Mouse (Mus musculus) thymus, adult 2 months (tissue): ENCODE results near the gene Rab3il1. TPM values are rescaled to one million over a fixed set of nuclear protein-coding genes. Genes with fewer than 3 reads are reported as not detected.

Experiments
- DNase-seq: peaks from one replicate; pipeline ENCODE4 v3.0.0; 2021
- H3K27ac ChIP-seq: fragments of 200-500 bp; 2 replicates; pipeline ENCODE4 v1.5.1; 2012; ENCODE audit warnings: low read length, control low read depth; ENCODE audit not compliant: control insufficient read depth, insufficient read depth
- H3K27me3 ChIP-seq: fragments of 200-500 bp; 2 replicates; pipeline ENCODE4 v1.6.1; 2012; ENCODE audit warnings: mild to moderate bottlenecking, low read length, moderate library complexity, mixed read lengths; ENCODE audit not compliant: control insufficient read depth, insufficient read depth
- H3K36me3 ChIP-seq: fragments of 200-500 bp; 2 replicates; pipeline ENCODE4 v1.6.1; 2012; ENCODE audit warnings: mild to moderate bottlenecking, low read length, moderate library complexity; ENCODE audit not compliant: control insufficient read depth, insufficient read depth
- H3K4me1 ChIP-seq: fragments of 200-500 bp; replicated peaks from 2 replicates; pipeline ENCODE4 v1.6.1; 2012; ENCODE audit warnings: low read length; ENCODE audit not compliant: control insufficient read depth, insufficient read depth
- H3K4me3 ChIP-seq: fragments of 200-500 bp; 2 replicates; pipeline ENCODE4 v1.5.1; 2012; ENCODE audit warnings: mild to moderate bottlenecking, low read length, control low read depth, moderate library complexity; ENCODE audit not compliant: control insufficient read depth, insufficient read depth
- CTCF ChIP-seq: fragments of 200-500 bp; IDR thresholded peaks from 2 replicates; pipeline ENCODE4 v1.5.1; 2012; ENCODE audit warnings: mild to moderate bottlenecking, control low read depth, low read length, moderate library complexity, borderline replicate concordance; ENCODE audit not compliant: control insufficient read depth, poor library complexity, insufficient read depth; ENCODE audit errors: extremely low read depth
- POLR2A ChIP-seq: fragments of 200-500 bp; IDR thresholded peaks from 2 replicates; pipeline ENCODE4 v1.6.1; 2012; ENCODE audit warnings: mild to moderate bottlenecking, low read length, control low read depth, moderate library complexity; ENCODE audit not compliant: control insufficient read depth, poor library complexity, insufficient read depth; ENCODE audit errors: extremely low read depth
- WGBS: fragments of 180-500 bp; shearing (Covaris S2); methylation state at CpG from one replicate; pipeline ENCODE4 v1.1.7; 2018; 5-methylcytosine and 5-hydroxymethylcytosine counted together
- polyA plus RNA-seq: library from polyadenylated mRNA; depleted of rRNA; stranded (reverse); fragments of >200 nt; gene quantifications from 2 replicates; pipeline ENCODE4 v1.2.3, GENCODE M21; 2012

Gene Rab3il1
- polyA plus RNA-seq, 1 experiment: 15.7 TPM

- Histone ChIP-seq H3K36me3 (no peaks in the 10 kb centered on the region), H3K4me1 (peaks cover 12% of the 10 kb centered on the region), H3K4me3 (no peak overlapping the region), H3K27me3 (no peaks in the 10 kb centered on the region), H3K27ac (no peak overlapping the region)
- 93% methylated on average over 4 of the region's 4 CpGs for WGBS
- no peak for DNase-seq
- no peak for TF ChIP-seq CTCF
- TF ChIP-seq POLR2A: no peak
Observed at GRCm38 (mm10) chr19:10019214-10019760, 17.8 kb downstream of the Rab3il1 start.

- no peak for TF ChIP-seq CTCF
- no peak for TF ChIP-seq POLR2A
- no peak overlapping the region for H3K4me3 ChIP-seq
Observed at GRCm38 (mm10) chr19:10021981-10022380, 20.5 kb downstream of the Rab3il1 start.

GRCm38 (mm10) chr19:10022414-10023303 lies 21.2 kb downstream of the Rab3il1 start:
- Histone ChIP-seq H3K27ac (no peak overlapping the region), H3K27me3 (no peaks in the 10 kb centered on the region), H3K4me3 (no peak overlapping the region), H3K4me1 (peaks cover 15% of the 10 kb centered on the region), H3K36me3 (no peaks in the 10 kb centered on the region)
- 69% methylated on average over 5 of the region's 5 CpGs for WGBS
- TF ChIP-seq POLR2A (no peak), CTCF (no peak)
- DNase-seq: no peak

More at GRCm38 (mm10) chr19:10021981-10022380, 20.5 kb downstream of the Rab3il1 start:
- Histone ChIP-seq H3K36me3 (no peaks in the 10 kb centered on the region), H3K27ac (no peak overlapping the region), H3K4me1 (peaks cover 15% of the 10 kb centered on the region), H3K27me3 (no peaks in the 10 kb centered on the region)
- 65% methylated on average over 2 of the region's 2 CpGs for WGBS
- no peak for DNase-seq

- no peaks in the 10 kb centered on the region for H3K27me3 ChIP-seq
- 58% methylated on average over 9 of the region's 9 CpGs for WGBS
- no peaks in the 10 kb centered on the region for H3K36me3 ChIP-seq
- H3K4me1 ChIP-seq: peaks cover 9% of the 10 kb centered on the region
- no peak overlapping the region for H3K27ac ChIP-seq
- no peak overlapping the region for H3K4me3 ChIP-seq
- no peak for DNase-seq
- no peak for TF ChIP-seq POLR2A
- no peak for TF ChIP-seq CTCF
Observed at GRCm38 (mm10) chr19:10023304-10023758, 21.9 kb downstream of the Rab3il1 start.

- 24% methylated on average over 8 of the region's 8 CpGs for WGBS
- 0 out of 2 replicates have a peak, but pooled peaks cover 3% of the 10 kb centered on the region for H3K4me1 ChIP-seq
- H3K27me3 ChIP-seq: no peaks in the 10 kb centered on the region
- H3K27ac ChIP-seq: no peak overlapping the region
- DNase-seq: no peak
- H3K4me3 ChIP-seq: no peak overlapping the region
- no peaks in the 10 kb centered on the region for H3K36me3 ChIP-seq
- TF ChIP-seq CTCF (no peak), POLR2A (no peak)
Observed at GRCm38 (mm10) chr19:10025169-10025875, 23.9 kb downstream of the Rab3il1 start.

GRCm38 (mm10) chr19:10029746-10030145 lies 28.3 kb downstream of the Rab3il1 start:
- no peaks in the 10 kb centered on the region for H3K27me3 ChIP-seq
- TF ChIP-seq CTCF (no peak), POLR2A (no peak)
- no peaks in the 10 kb centered on the region for H3K36me3 ChIP-seq
- no peak overlapping the region for H3K27ac ChIP-seq
- 98% methylated on average over 2 of the region's 2 CpGs for WGBS
- no peak overlapping the region for H3K4me3 ChIP-seq
- DNase-seq: no peak
- H3K4me1 ChIP-seq: 0 out of 2 replicates have a peak, but pooled peaks cover 3% of the 10 kb centered on the region
